Mouse (Mus musculus) heart, embryonic 12.5 days (tissue): Measurements from ENCODE around the gene Gm21820. TPM values are rescaled to one million over a fixed set of nuclear protein-coding genes. Genes with fewer than 3 reads are reported as not detected.
"Not testable (repeated sequence)": the region's sequence is repeated elsewhere in the genome, so short reads cannot be mapped to it uniquely, and the experiment has no call there.

ENCODE experiments used
- ATAC-seq: fragments of 200-750 bp; cut with Nextera tagmentation; 2 replicates; pipeline ENCODE4 v1.8.0; 2017; ENCODE audit warnings: moderate TSS enrichment, moderate library complexity; ENCODE audit not compliant: insufficient number of reproducible peaks, low FRiP score
- H3K27ac ChIP-seq: fragments of 300-500 bp; sonication (generic); 2 replicates; pipeline ENCODE4 v1.5.1; 2016; ENCODE audit warnings: mild to moderate bottlenecking, moderate library complexity; ENCODE audit not compliant: poor library complexity, severe bottlenecking
- H3K27me3 ChIP-seq: fragments of 300-500 bp; sonication (generic); replicated peaks from 2 replicates; pipeline ENCODE4 v1.6.1; 2016; ENCODE audit warnings: mild to moderate bottlenecking, moderate library complexity
- H3K36me3 ChIP-seq: fragments of 300-500 bp; sonication (generic); 2 replicates; pipeline ENCODE4 v1.6.1; 2016; ENCODE audit warnings: mild to moderate bottlenecking, moderate library complexity
- H3K4me1 ChIP-seq: fragments of 300-500 bp; sonication (generic); replicated peaks from 2 replicates; pipeline ENCODE4 v1.6.1; 2016; ENCODE audit warnings: mild to moderate bottlenecking
- H3K4me2 ChIP-seq: fragments of 300-500 bp; sonication (generic); 2 replicates; pipeline ENCODE4 v1.6.1; 2016; ENCODE audit warnings: mild to moderate bottlenecking, moderate library complexity
- H3K4me3 ChIP-seq: fragments of 300-500 bp; sonication (generic); 2 replicates; pipeline ENCODE4 v1.5.1; 2016; ENCODE audit warnings: mild to moderate bottlenecking
- H3K9ac ChIP-seq: fragments of 300-500 bp; sonication (generic); 2 replicates; pipeline ENCODE4 v1.6.1; 2016; ENCODE audit warnings: mild to moderate bottlenecking, moderate library complexity
- H3K9me3 ChIP-seq: fragments of 300-500 bp; sonication (generic); replicated peaks from 2 replicates; pipeline ENCODE4 v1.6.1; 2016; ENCODE audit warnings: mild to moderate bottlenecking, moderate library complexity
- WGBS: fragments of 180-500 bp; shearing (Covaris S2); methylation state at CpG from one replicate; pipeline ENCODE4 v1.1.7; 2016; 5-methylcytosine and 5-hydroxymethylcytosine counted together
- polyA plus RNA-seq: library from polyadenylated mRNA; unstranded; fragments of >200 nt; fragmentation: Nextera tagmentation; extraction: Ambion mirVana; gene quantifications from 2 replicates; pipeline ENCODE4 v1.2.1, GENCODE M21; 2016

Gene Gm21820
- not detected in 2 replicates for polyA plus RNA-seq

DNA sequence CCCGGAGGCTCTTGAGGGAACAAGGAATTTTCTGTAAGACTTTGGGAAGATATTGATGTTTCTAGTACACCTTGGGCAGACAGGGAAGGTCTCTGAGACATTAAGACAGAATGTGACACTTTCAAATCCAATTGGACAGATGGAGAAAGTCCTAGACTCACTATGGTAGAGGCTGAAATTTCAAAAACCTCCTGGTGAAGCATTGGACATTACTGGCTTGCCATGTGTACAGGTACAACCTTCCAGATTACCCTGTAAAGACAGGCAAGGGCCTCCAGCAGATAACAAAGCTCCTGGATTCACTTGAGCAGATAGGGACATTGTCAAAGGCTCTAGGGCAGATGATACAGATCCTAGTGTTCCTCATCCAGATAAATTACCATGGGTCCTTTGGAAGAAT lies at the start of gene Gm21820:
Gm21820 (minus strand) TSS at position 101 of the 400 bp plus-strand sequence.
- 20% methylated on average over 1 of the region's 1 CpGs for WGBS
- H3K27ac ChIP-seq, H3K9me3 ChIP-seq, H3K4me3 ChIP-seq, H3K4me2 ChIP-seq, H3K4me1 ChIP-seq, H3K36me3 ChIP-seq, H3K9ac ChIP-seq, H3K27me3 ChIP-seq, ATAC-seq: not testable (repeated sequence)

Other genes starting within 250 kb of the Gm21820 start
- not detected in 2 replicates for gene Gm20918, start 205.5 kb downstream of the Gm21820 start, polyA plus RNA-seq